Mouse (Mus musculus): ENCODE measurements around the gene Zfhx2. TPM values are rescaled to one million over a fixed set of nuclear protein-coding genes. Genes with fewer than 3 reads are reported as not detected.

Gene Zfhx2
- polyA plus RNA-seq, 1 experiment from 2014 or later: 3.8 TPM

- H3K9me3 ChIP-seq: no peaks in the 10 kb centered on the region
- H3K4me3 ChIP-seq: no peak overlapping the region
- 71% methylated on average over 22 of the region's 22 CpGs for WGBS
- peaks cover 33% of the 10 kb centered on the region for H3K4me1 ChIP-seq
- no peak for DNase-seq (ENCODE audit: low spot score)
- peaks cover 48% of the 10 kb centered on the region for H3K27me3 ChIP-seq (ENCODE audit: insufficient read depth, poor library complexity, severe bottlenecking)
- no peak overlapping the region for H3K27ac ChIP-seq
- H3K36me3 ChIP-seq: peaks cover 41% of the 10 kb centered on the region
Observed at GRCm38 (mm10) chr14:55063581-55064381, 28.3 kb downstream of the Zfhx2 start.

DNA sequence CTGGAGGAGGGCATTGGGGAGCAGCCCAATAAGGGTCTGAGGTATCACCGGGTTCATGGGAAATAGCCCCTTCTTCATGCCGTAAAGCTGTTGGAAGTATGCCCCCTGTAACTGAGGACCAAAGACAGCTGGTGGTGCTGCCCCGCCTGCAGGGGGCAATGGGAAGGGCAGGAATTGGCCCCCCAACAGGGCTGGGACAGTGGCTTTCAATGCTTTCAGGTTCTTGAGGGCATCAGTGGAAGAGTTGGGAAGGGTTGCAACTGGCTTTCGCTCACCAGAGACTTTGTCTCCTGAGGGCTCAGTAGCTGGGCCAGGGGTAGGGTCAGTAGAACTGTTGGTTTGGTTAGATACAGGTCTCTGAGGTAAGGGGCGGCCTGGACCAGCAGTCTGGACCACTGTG is 29.0 kb downstream of the Zfhx2 start:
- Histone ChIP-seq H3K9me3 (no peaks in the 10 kb centered on the region), H3K27me3 (ENCODE audit: insufficient read depth, poor library complexity, severe bottlenecking) (peaks cover 48% of the 10 kb centered on the region), H3K4me1 (peaks cover 33% of the 10 kb centered on the region), H3K4me3 (peak overlapping the region; percentile 49), H3K36me3 (peaks cover 39% of the 10 kb centered on the region), H3K27ac (peak overlapping the region; percentile 53; the same call in 1 of the 2 replicates)
- no peak for DNase-seq (ENCODE audit: low spot score)
- 79% methylated on average over 5 of the region's 5 CpGs for WGBS

DNA sequence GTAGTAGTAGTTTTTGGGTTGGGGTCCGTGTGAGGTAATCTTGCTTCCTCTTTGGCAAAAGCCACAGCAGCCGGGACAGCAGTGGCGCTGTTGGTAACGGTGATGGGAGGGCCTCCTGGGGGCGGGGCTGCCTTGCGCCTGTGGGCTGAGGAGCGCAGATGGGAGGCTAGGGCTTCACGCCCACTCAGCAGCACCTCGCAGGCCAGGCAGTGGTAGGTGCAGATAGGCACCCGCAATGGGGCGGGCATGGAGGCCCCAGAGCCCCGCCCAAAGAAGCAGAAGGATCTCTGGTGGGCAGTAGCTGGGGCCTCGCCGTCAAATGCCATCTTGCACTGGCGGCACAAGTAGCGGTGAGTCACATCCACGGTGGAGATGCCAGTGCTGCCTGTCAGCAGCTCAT is 29.5 kb downstream of the Zfhx2 start:
- WGBS: 7% methylated on average over 17 of the region's 17 CpGs
- H3K36me3 ChIP-seq: peaks cover 38% of the 10 kb centered on the region
- peak overlapping the region; percentile 53; the same call in 1 of the 2 replicates for H3K27ac ChIP-seq
- peaks cover 48% of the 10 kb centered on the region for H3K27me3 ChIP-seq (ENCODE audit: insufficient read depth, poor library complexity, severe bottlenecking)
- H3K4me3 ChIP-seq: peak overlapping the region; percentile 49
- H3K4me1 ChIP-seq: peaks cover 33% of the 10 kb centered on the region
- DNase-seq (ENCODE audit: low spot score): peak; percentile 85
- no peaks in the 10 kb centered on the region for H3K9me3 ChIP-seq

DNA sequence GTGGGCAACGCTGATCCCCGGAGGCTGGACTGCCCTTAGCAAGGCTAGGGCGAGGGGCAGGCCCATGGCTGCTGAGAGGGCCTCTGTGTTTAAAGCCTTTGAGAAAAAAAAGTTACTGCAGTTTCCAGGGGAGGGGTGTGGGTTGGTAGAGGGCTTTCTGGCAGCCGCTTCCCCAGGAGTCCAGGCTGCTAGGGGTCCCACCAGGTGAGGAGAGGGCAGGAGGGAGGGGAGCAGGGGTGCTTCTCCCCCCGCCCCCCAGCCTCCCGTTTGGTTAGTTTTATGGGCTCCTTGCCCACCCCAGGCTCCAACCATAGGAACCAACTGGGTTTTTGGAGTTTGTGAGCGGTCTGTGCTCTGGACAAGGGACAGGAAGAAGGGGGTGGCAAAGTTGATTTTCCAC is 30.3 kb downstream of the Zfhx2 start:
- Histone ChIP-seq H3K4me1 (peaks cover 33% of the 10 kb centered on the region), H3K4me3 (no peak overlapping the region), H3K27ac (no peak overlapping the region), H3K27me3 (ENCODE audit: insufficient read depth, poor library complexity, severe bottlenecking) (peaks cover 45% of the 10 kb centered on the region), H3K9me3 (no peaks in the 10 kb centered on the region), H3K36me3 (peaks cover 30% of the 10 kb centered on the region)
- DNase-seq (ENCODE audit: low spot score): no peak
- 49% methylated on average over 7 of the region's 7 CpGs for WGBS

GRCm38 (mm10) chr14:55059931-55060330 is 32.2 kb downstream of the Zfhx2 start:
- whole genome bisulfite sequencing: 54% methylated on average over 5 of the region's 5 CpGs

GRCm38 (mm10) chr14:55059009-55059408 is 33.1 kb downstream of the Zfhx2 start:
- Histone ChIP-seq H3K36me3 (0 out of 2 replicates have a peak, but pooled peaks cover 4% of the 10 kb centered on the region), H3K9me3 (no peaks in the 10 kb centered on the region), H3K4me3 (no peak overlapping the region), H3K4me1 (peaks cover 33% of the 10 kb centered on the region), H3K27ac (no peak overlapping the region), H3K27me3 (ENCODE audit: insufficient read depth, poor library complexity, severe bottlenecking) (peaks cover 29% of the 10 kb centered on the region)
- WGBS: 67% methylated on average over 1 of the region's 1 CpGs
- no peak for DNase-seq (ENCODE audit: low spot score)

More at GRCm38 (mm10) chr14:55059931-55060330, 32.2 kb downstream of the Zfhx2 start:
- DNase-seq (ENCODE audit: low spot score): no peak
- H3K36me3 ChIP-seq: peaks cover 11% of the 10 kb centered on the region; the same call in 1 of the 2 replicates
- peaks cover 33% of the 10 kb centered on the region for H3K27me3 ChIP-seq (ENCODE audit: insufficient read depth, poor library complexity, severe bottlenecking)
- no peaks in the 10 kb centered on the region for H3K9me3 ChIP-seq
- H3K4me3 ChIP-seq: no peak overlapping the region
- peaks cover 33% of the 10 kb centered on the region for H3K4me1 ChIP-seq
- H3K27ac ChIP-seq: no peak overlapping the region

- WGBS: 78% methylated on average over 11 of the region's 11 CpGs
- Histone ChIP-seq H3K36me3 (no peaks in the 10 kb centered on the region), H3K27ac (no peak overlapping the region), H3K4me1 (peaks cover 8% of the 10 kb centered on the region; the same call in 1 of the 2 replicates), H3K9me3 (no peaks in the 10 kb centered on the region), H3K4me3 (no peak overlapping the region), H3K27me3 (ENCODE audit: insufficient read depth, poor library complexity, severe bottlenecking) (peaks cover 17% of the 10 kb centered on the region)
- no peak for DNase-seq (ENCODE audit: low spot score)
Observed at GRCm38 (mm10) chr14:55055167-55055834, 36.8 kb downstream of the Zfhx2 start.

DNA sequence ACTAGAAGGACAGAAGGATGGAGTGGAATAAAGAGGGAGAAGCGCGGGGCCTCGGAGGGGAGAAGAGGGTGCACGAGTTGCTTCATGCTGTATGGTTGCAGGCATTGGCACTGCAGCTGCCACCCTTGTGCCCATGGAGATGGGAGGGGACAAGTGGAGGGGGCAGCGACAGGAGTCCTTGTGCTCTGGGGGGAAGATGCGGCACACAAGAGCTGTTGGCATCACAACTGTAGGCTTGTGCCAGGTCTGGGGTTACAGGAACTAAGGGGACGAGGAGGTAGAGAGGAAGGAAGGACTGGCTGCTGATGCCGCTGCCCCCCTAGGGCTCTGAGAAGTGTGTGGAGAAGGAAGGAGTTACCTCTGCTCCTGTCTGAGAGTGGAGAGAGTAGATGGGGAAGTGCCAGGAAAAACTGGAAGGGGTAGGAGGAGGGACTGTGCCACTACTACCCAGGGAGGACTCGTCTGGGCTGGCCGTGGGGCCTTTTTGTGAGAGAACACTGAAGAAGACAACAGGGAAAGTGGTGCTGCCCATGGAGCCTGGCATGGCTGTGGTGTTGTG is 37.9 kb downstream of the Zfhx2 start:
- no peaks in the 10 kb centered on the region for H3K9me3 ChIP-seq
- peaks cover 17% of the 10 kb centered on the region for H3K27me3 ChIP-seq (ENCODE audit: insufficient read depth, poor library complexity, severe bottlenecking)
- H3K4me3 ChIP-seq: no peak overlapping the region
- whole genome bisulfite sequencing: 79% methylated on average over 10 of the region's 10 CpGs
- H3K36me3 ChIP-seq: no peaks in the 10 kb centered on the region
- no peak for DNase-seq (ENCODE audit: low spot score)
- H3K4me1 ChIP-seq: no peaks in the 10 kb centered on the region
- no peak overlapping the region for H3K27ac ChIP-seq

GRCm38 (mm10) chr14:55053708-55054190 is 38.4 kb downstream of the Zfhx2 start:
- Histone ChIP-seq H3K4me3 (no peak overlapping the region), H3K4me1 (no peaks in the 10 kb centered on the region), H3K36me3 (no peaks in the 10 kb centered on the region), H3K27ac (no peak overlapping the region), H3K9me3 (no peaks in the 10 kb centered on the region), H3K27me3 (ENCODE audit: insufficient read depth, poor library complexity, severe bottlenecking) (peaks cover 17% of the 10 kb centered on the region)
- DNase-seq (ENCODE audit: low spot score): no peak
- WGBS: 84% methylated on average over 17 of the region's 17 CpGs

- DNase-seq (ENCODE audit: low spot score): no peak
- WGBS: 82% methylated on average over 4 of the region's 4 CpGs
- no peaks in the 10 kb centered on the region for H3K4me1 ChIP-seq
Observed at GRCm38 (mm10) chr14:55053050-55053449, 39.1 kb downstream of the Zfhx2 start.

DNA sequence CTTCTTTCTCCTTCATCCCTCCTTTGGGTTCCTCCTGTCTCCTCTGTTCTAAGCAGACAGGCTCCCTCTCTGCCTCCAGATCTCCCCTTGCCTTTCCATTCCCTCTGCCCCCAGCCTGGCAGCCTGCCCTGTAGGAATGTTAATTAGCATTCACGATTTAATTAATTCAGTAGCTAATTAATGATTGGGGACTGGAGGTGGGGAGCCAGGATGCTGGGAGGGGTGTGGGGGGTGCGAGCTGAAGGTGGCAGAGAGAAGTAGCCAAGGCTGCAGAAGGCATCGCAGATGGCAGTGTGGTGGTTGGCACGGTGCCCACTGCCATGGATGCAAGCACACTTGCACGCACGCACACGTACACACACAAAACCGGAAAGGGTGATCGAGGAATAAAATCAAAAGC is 39.6 kb downstream of the Zfhx2 start:
- no peak for DNase-seq (ENCODE audit: low spot score)
- 84% methylated on average over 9 of the region's 9 CpGs for WGBS
- Histone ChIP-seq H3K27me3 (ENCODE audit: insufficient read depth, poor library complexity, severe bottlenecking) (peaks cover 17% of the 10 kb centered on the region), H3K9me3 (no peaks in the 10 kb centered on the region), H3K4me1 (no peaks in the 10 kb centered on the region), H3K27ac (no peak overlapping the region), H3K4me3 (no peak overlapping the region), H3K36me3 (no peaks in the 10 kb centered on the region)

More at GRCm38 (mm10) chr14:55053050-55053449, 39.1 kb downstream of the Zfhx2 start:
- H3K4me3 ChIP-seq: no peak overlapping the region
- peaks cover 17% of the 10 kb centered on the region for H3K27me3 ChIP-seq (ENCODE audit: insufficient read depth, poor library complexity, severe bottlenecking)
- H3K9me3 ChIP-seq: no peaks in the 10 kb centered on the region
- H3K27ac ChIP-seq: no peak overlapping the region
- no peaks in the 10 kb centered on the region for H3K36me3 ChIP-seq

- H3K4me3 ChIP-seq: no peak overlapping the region
- no peaks in the 10 kb centered on the region for H3K36me3 ChIP-seq
- H3K27ac ChIP-seq: no peak overlapping the region
- no peak for DNase-seq (ENCODE audit: low spot score)
- H3K4me1 ChIP-seq: no peaks in the 10 kb centered on the region
- WGBS: 77% methylated on average over 2 of the region's 2 CpGs
- no peaks in the 10 kb centered on the region for H3K27me3 ChIP-seq (ENCODE audit: insufficient read depth, poor library complexity, severe bottlenecking)
- H3K9me3 ChIP-seq: no peaks in the 10 kb centered on the region
Observed at GRCm38 (mm10) chr14:55047971-55048531, 44.1 kb downstream of the Zfhx2 start.
